Mouse (Mus musculus) liver, embryonic 11.5 days (tissue): Measurements from ENCODE around the gene Safb. TPM values are rescaled to one million over a fixed set of nuclear protein-coding genes. Genes with fewer than 3 reads are reported as not detected.

Experiments used
- ATAC-seq: fragments of 200-750 bp; cut with Nextera tagmentation; replicated peaks from 2 replicates; pipeline ENCODE4 v1.8.0; 2017; ENCODE audit warnings: moderate number of reproducible peaks, mild to moderate bottlenecking, moderate TSS enrichment, moderate library complexity; ENCODE audit not compliant: low FRiP score
- DNase-seq: peaks from one replicate; pipeline ENCODE4 v3.0.0-alpha.2; 2017; ENCODE audit warnings: low spot score
- H3K27ac ChIP-seq: fragments of 300-500 bp; sonication (generic); 2 replicates; pipeline ENCODE4 v1.5.1; 2014; ENCODE audit warnings: mild to moderate bottlenecking, low read depth, low read length, control low read depth
- H3K27me3 ChIP-seq: fragments of 300-500 bp; sonication (generic); replicated peaks from 2 replicates; pipeline ENCODE4 v1.6.1; 2014; ENCODE audit warnings: low read length, mixed read lengths; ENCODE audit not compliant: control insufficient read depth, insufficient read depth
- H3K36me3 ChIP-seq: fragments of 300-500 bp; sonication (generic); 2 replicates; pipeline ENCODE4 v1.6.1; 2014; ENCODE audit warnings: mild to moderate bottlenecking, low read length, moderate library complexity, mixed read lengths; ENCODE audit not compliant: control insufficient read depth, insufficient read depth
- H3K4me1 ChIP-seq: fragments of 300-500 bp; sonication (generic); replicated peaks from 2 replicates; pipeline ENCODE4 v1.6.1; 2014; ENCODE audit warnings: low read length, mixed read lengths; ENCODE audit not compliant: control insufficient read depth, insufficient read depth
- H3K4me2 ChIP-seq: fragments of 300-500 bp; sonication (generic); 2 replicates; pipeline ENCODE4 v1.6.1; 2014; ENCODE audit warnings: mild to moderate bottlenecking, control low read depth, moderate library complexity
- H3K4me3 ChIP-seq: fragments of 300-500 bp; sonication (generic); 2 replicates; pipeline ENCODE4 v1.5.1; 2014; ENCODE audit warnings: low read depth, low read length, control low read depth
- H3K9ac ChIP-seq: fragments of 300-500 bp; sonication (generic); 2 replicates; pipeline ENCODE4 v1.6.1; 2014; ENCODE audit warnings: low read depth, low read length, control low read depth
- H3K9me3 ChIP-seq: fragments of 300-500 bp; sonication (generic); 2 replicates; pipeline ENCODE4 v1.6.1; 2016; ENCODE audit warnings: low read length, inconsistent platforms, mixed read lengths; ENCODE audit not compliant: control insufficient read depth
- WGBS: fragments of 180-500 bp; shearing (Covaris S2); extraction: QIAGEN DNeasy Blood & Tissue Kit; methylation state at CpG from one replicate; pipeline ENCODE4 v1.1.7; 2014; 5-methylcytosine and 5-hydroxymethylcytosine counted together
- polyA plus RNA-seq: library from polyadenylated mRNA; unstranded; fragments of >200 nt; fragmentation: Nextera tagmentation; extraction: Ambion mirVana; gene quantifications from 2 replicates; pipeline ENCODE4 v1.2.1, GENCODE M21; 2014

The Safb gene
- polyA plus RNA-seq, 1 experiment from 2014 or later = 96.5 TPM

DNA sequence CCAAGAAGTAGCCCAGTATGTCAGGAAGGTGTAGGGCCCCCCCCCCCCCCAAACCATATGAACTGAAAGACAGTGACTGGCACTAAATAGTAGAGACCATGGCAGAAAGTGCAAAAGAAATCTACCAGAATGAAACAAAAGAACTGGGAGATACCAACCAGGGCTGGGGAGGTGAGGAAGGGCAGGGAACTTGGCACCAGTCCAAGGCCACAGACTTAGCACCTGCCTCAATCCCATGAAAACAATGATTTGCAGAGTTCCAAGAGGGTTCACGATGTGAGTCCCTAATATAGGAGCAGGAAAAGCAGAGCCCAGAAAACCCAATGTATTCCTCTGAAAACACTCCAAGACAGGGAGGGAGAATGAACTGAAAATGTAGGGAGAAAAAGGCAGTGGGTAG, 12.5 kb upstream of the Safb start:
- Histone ChIP-seq H3K4me1 (no peaks in the 10 kb centered on the region), H3K4me3 (no peak overlapping the region), H3K4me2 (no peak overlapping the region), H3K27ac (no peak overlapping the region), H3K27me3 (no peaks in the 10 kb centered on the region), H3K36me3 (peaks cover 77% of the 10 kb centered on the region), H3K9me3 (no peaks in the 10 kb centered on the region), H3K9ac (no peak overlapping the region)
- no peak for DNase-seq
- WGBS = 94% methylated on average over 1 of the region's 1 CpGs
- no peak for ATAC-seq

DNA sequence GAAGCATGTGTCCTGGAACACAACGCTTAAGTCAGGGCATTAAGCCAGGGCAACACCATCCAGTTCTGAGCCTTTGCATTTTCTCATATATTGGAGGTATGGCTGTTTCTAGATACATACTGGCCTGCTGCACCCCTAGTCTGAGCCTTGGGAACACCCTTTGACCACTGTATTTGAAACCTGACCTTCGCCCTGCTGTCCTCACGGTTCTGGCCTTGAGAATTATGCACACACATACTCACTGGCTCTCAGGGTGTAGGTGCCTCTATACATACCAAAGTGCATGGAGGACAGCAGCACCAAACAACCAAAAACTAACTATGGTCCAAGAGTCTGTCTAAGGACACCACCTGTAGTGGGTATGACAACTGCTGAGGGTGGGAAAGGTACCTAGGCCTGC, 11.7 kb upstream of the Safb start:
- no peaks in the 10 kb centered on the region for H3K4me1 ChIP-seq
- ATAC-seq = no peak
- WGBS = 93% methylated on average over 3 of the region's 3 CpGs

DNA sequence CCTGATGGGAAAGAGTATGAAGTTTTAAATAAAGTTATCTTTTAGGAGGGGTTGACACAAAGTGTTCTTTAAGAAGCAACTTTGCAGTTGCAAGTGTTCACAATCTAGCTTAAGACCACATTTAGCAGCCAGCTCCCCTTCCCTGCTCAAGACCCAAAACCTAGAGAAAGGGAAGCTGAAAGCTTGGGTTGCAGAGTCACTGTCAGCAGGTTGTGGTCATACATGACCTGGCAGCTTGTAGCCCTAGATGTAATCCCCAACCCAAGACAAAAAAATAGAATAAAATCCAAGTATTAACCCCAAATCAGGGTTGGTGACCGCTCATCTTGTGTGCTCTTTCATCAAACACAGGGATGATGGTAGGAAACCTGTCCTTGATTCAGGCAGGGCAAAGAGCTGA, 1.6 kb upstream of the Safb start:
- H3K4me3 ChIP-seq = peak overlapping the region; percentile 86
- WGBS = 74% methylated on average over 1 of the region's 1 CpGs
- ATAC-seq = no peak
- no peak for DNase-seq
- peaks cover 48% of the 10 kb centered on the region for H3K36me3 ChIP-seq
- H3K27me3 ChIP-seq = no peaks in the 10 kb centered on the region
- peaks cover 30% of the 10 kb centered on the region for H3K4me1 ChIP-seq
- no peaks in the 10 kb centered on the region for H3K9me3 ChIP-seq
- H3K9ac ChIP-seq = peak overlapping the region; percentile 78
- H3K27ac ChIP-seq = peak overlapping the region; percentile 85; the same call in 1 of the 2 replicates
- H3K4me2 ChIP-seq = peak overlapping the region; percentile 90

More for the DNA sequence above, 11.7 kb upstream of the Safb start:
- peaks cover 83% of the 10 kb centered on the region for H3K36me3 ChIP-seq
- H3K4me3 ChIP-seq = no peak overlapping the region
- H3K9me3 ChIP-seq = no peaks in the 10 kb centered on the region
- no peak overlapping the region for H3K4me2 ChIP-seq
- H3K27ac ChIP-seq = no peak overlapping the region
- no peak for DNase-seq
- H3K27me3 ChIP-seq = no peaks in the 10 kb centered on the region
- H3K9ac ChIP-seq = no peak overlapping the region

GRCm38 (mm10) chr17:56583611-56584256, 891 bp upstream of the Safb start:
- peaks cover 48% of the 10 kb centered on the region for H3K36me3 ChIP-seq
- DNase-seq = no peak
- H3K4me2 ChIP-seq = peak overlapping the region; percentile 90
- no peaks in the 10 kb centered on the region for H3K9me3 ChIP-seq
- no peak for ATAC-seq
- peak overlapping the region; percentile 78 for H3K9ac ChIP-seq
- no peaks in the 10 kb centered on the region for H3K27me3 ChIP-seq
- under 1% methylated on average over 33 of the region's 33 CpGs for WGBS
- H3K27ac ChIP-seq = peak overlapping the region; percentile 85
- H3K4me1 ChIP-seq = peaks cover 30% of the 10 kb centered on the region
- H3K4me3 ChIP-seq = peak overlapping the region; percentile 86

DNA sequence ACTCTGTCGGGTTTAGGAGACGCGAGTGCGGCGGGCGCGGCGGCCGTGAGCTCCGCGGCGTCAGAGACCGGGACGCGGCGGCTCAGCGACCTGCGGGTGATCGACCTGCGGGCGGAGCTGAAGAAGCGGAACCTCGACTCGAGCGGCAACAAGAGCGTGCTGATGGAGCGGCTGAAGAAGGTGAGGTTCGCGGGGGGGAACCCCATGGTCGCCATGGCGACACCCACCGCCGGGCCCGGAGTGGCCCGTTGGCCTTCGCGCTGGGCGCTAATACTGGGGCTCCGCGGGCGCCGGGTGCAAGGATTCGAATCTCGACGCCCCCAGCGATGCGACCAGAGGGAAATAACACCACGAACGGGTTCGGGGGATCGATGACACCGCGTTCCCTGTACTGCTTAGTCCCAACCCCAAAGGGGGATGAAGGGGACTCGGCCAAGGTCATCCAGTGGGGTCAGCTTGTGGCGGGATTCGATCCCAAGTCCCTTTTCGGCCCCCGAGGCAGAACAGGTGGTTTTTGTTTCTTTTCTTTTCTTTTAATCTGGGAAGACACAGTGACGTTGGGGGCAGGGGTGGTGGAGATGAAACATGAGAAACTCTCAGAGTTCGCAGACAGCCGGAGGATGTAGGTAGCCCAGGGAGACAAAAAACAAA, 671 bp downstream of the Safb start:
- WGBS = under 1% methylated on average over 61 of the region's 61 CpGs
- DNase-seq = no peak
- Histone ChIP-seq H3K4me2 (peak overlapping the region; percentile 95), H3K4me1 (peaks cover 30% of the 10 kb centered on the region), H3K4me3 (peak overlapping the region; percentile 86), H3K9ac (peak overlapping the region; percentile 94), H3K27ac (peak overlapping the region; percentile 85), H3K9me3 (no peaks in the 10 kb centered on the region), H3K27me3 (no peaks in the 10 kb centered on the region), H3K36me3 (peaks cover 55% of the 10 kb centered on the region)
- no peak; the same call in 1 of the 2 replicates for ATAC-seq

- DNase-seq (no peak), ATAC-seq (no peak)
- Histone ChIP-seq H3K27ac (no peak overlapping the region), H3K9ac (peak overlapping the region; percentile 43), H3K4me2 (no peak overlapping the region; the same call in 1 of the 2 replicates), H3K36me3 (peaks cover 46% of the 10 kb centered on the region), H3K27me3 (no peaks in the 10 kb centered on the region), H3K4me1 (peaks cover 21% of the 10 kb centered on the region), H3K9me3 (no peaks in the 10 kb centered on the region), H3K4me3 (no peak overlapping the region)
- 86% methylated on average over 1 of the region's 1 CpGs for WGBS
These were observed 3.1 kb downstream of the Safb start for GRCm38 (mm10) chr17:56587773-56588172.

GRCm38 (mm10) chr17:56588921-56589320, 4.3 kb downstream of the Safb start:
- H3K4me3 ChIP-seq = no peak overlapping the region
- no peak overlapping the region for H3K4me2 ChIP-seq
- peaks cover 52% of the 10 kb centered on the region for H3K36me3 ChIP-seq
- H3K9ac ChIP-seq = no peak overlapping the region
- H3K9me3 ChIP-seq = no peaks in the 10 kb centered on the region
- no peaks in the 10 kb centered on the region for H3K27me3 ChIP-seq
- DNase-seq = no peak
- no peak overlapping the region for H3K27ac ChIP-seq
- peaks cover 15% of the 10 kb centered on the region for H3K4me1 ChIP-seq
- no peak for ATAC-seq
- WGBS = 89% methylated on average over 4 of the region's 4 CpGs

DNA sequence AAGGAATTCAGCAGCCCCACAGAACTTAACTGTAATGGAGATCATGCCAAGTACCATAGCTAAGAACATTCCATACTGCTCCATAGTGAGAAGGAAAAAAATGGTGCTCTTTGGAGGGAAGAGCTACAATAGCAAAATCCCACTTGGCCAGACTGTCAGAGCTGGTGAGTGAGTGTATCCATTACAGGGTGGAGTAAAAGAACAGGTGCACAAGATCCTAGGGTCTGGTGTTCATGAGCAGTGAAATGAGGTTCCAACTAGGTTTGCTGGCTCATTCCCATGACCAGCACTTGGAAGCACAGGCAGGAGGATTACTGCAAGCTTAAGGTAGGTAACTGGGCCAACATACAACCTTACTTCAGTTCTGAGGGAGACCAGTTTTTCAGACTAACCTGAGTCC, 7.9 kb downstream of the Safb start:
- no peak overlapping the region for H3K4me3 ChIP-seq
- no peak overlapping the region for H3K4me2 ChIP-seq
- no peak for DNase-seq
- no peaks in the 10 kb centered on the region for H3K9me3 ChIP-seq
- peaks cover 75% of the 10 kb centered on the region for H3K36me3 ChIP-seq
- no peak for ATAC-seq
- no peak overlapping the region for H3K9ac ChIP-seq
- no peak overlapping the region for H3K27ac ChIP-seq
- no peaks in the 10 kb centered on the region for H3K27me3 ChIP-seq
- peaks cover 1% of the 10 kb centered on the region; the same call in 1 of the 2 replicates for H3K4me1 ChIP-seq
